Mouse (Mus musculus) bone marrow, adult 2 months (tissue): ENCODE data around the gene Akna. TPM values are rescaled to one million over a fixed set of nuclear protein-coding genes. Genes with fewer than 3 reads are reported as not detected.
"Not testable (repeated sequence)": the region's sequence is repeated elsewhere in the genome, so short reads cannot be mapped to it uniquely, and the experiment has no call there.

Experiments
- H3K27ac ChIP-seq: fragments of 200-500 bp; 2 replicates; pipeline ENCODE4 v1.5.1; 2012; ENCODE audit warnings: low read depth, mild to moderate bottlenecking, control low read depth, inconsistent platforms, low read length; ENCODE audit not compliant: control insufficient read depth, poor library complexity, insufficient read depth
- H3K4me1 ChIP-seq: fragments of 200-500 bp; 2 replicates; pipeline ENCODE4 v1.6.1; 2011; ENCODE audit warnings: low read length; ENCODE audit not compliant: control insufficient read depth, insufficient read depth
- H3K4me3 ChIP-seq: fragments of 200-500 bp; replicated peaks from 2 replicates; pipeline ENCODE3; 2011; ENCODE audit warnings: mild to moderate bottlenecking, low read depth, low read length, control low read depth; ENCODE audit not compliant: control insufficient read depth
- CTCF ChIP-seq: fragments of 200-500 bp; IDR thresholded peaks from 2 replicates; pipeline ENCODE4 v1.5.1; 2011; ENCODE audit warnings: low read length, control low read depth; ENCODE audit not compliant: control insufficient read depth, insufficient read depth
- POLR2A ChIP-seq: fragments of 200-500 bp; IDR thresholded peaks from 2 replicates; pipeline ENCODE4 v1.6.1; 2011; ENCODE audit warnings: low read depth, mild to moderate bottlenecking, control low read depth, low read length, borderline replicate concordance; ENCODE audit not compliant: control insufficient read depth
- WGBS: fragments of 180-500 bp; shearing (Covaris S2); methylation state at CpG from one replicate; pipeline ENCODE4 v1.1.7; 2018; 5-methylcytosine and 5-hydroxymethylcytosine counted together
- polyA plus RNA-seq: library from polyadenylated mRNA; stranded (reverse); fragments of >200 nt; gene quantifications from 2 replicates; pipeline ENCODE4 v1.2.4, GENCODE M21; 2011; ENCODE audit warnings: low replicate concordance; ENCODE audit not compliant: missing spikeins, insufficient read depth, insufficient read length

Gene Akna
- polyA plus RNA-seq, 1 experiment: 61.0 TPM

- TF ChIP-seq POLR2A: no peak
- no peak for TF ChIP-seq CTCF
- Histone ChIP-seq H3K27ac (no peak overlapping the region), H3K4me1 (peaks cover 5% of the 10 kb centered on the region; the same call in 1 of the 2 replicates), H3K4me3 (no peak overlapping the region)
Observed at GRCm38 (mm10) chr4:63345261-63345660, 57.9 kb downstream of the Akna start.

- no peak for TF ChIP-seq POLR2A
- H3K27ac ChIP-seq: peak within 1 kb of the TSS; percentile 44
- peaks cover 4% of the 10 kb centered on the region; the same call in 1 of the 2 replicates for H3K4me1 ChIP-seq
- H3K4me3 ChIP-seq: peak within 1 kb of the TSS; percentile 26
- WGBS: 47% methylated on average over 8 of the region's 8 CpGs
Observed at GRCm38 (mm10) chr4:63344295-63344694, 58.9 kb downstream of the Akna start, which contains the start of gene Orm1. Gene Orm1, plus strand, starts transcription at chr4:63344560.

GRCm38 (mm10) chr4:63343608-63344007 is 59.5 kb downstream of the Akna start:
- WGBS: 60% methylated on average over 3 of the region's 3 CpGs
- no peak overlapping the region for H3K4me3 ChIP-seq
- peaks cover 4% of the 10 kb centered on the region; the same call in 1 of the 2 replicates for H3K4me1 ChIP-seq
- H3K27ac ChIP-seq: no peak overlapping the region; the same call in 1 of the 2 replicates
- TF ChIP-seq POLR2A (no peak), CTCF (no peak)

GRCm38 (mm10) chr4:63342491-63342890 is 60.7 kb downstream of the Akna start:
- Histone ChIP-seq H3K27ac (no peak overlapping the region), H3K4me1 (peaks cover 4% of the 10 kb centered on the region; the same call in 1 of the 2 replicates), H3K4me3 (no peak overlapping the region)
- TF ChIP-seq POLR2A: no peak
- no peak for TF ChIP-seq CTCF
- WGBS: 55% methylated on average over 4 of the region's 4 CpGs

GRCm38 (mm10) chr4:63338414-63339076 is 64.6 kb downstream of the Akna start:
- H3K4me3 ChIP-seq: no peak overlapping the region
- TF ChIP-seq CTCF: no peak
- TF ChIP-seq POLR2A: no peak
- H3K4me1 ChIP-seq: no peaks in the 10 kb centered on the region
- no peak overlapping the region for H3K27ac ChIP-seq
- WGBS: 78% methylated on average over 3 of the region's 3 CpGs

- TF ChIP-seq POLR2A (no peak), CTCF (no peak)
- 93% methylated on average over 4 of the region's 4 CpGs for WGBS
- no peaks in the 10 kb centered on the region; the same call in 1 of the 2 replicates for H3K4me1 ChIP-seq
- no peak overlapping the region for H3K4me3 ChIP-seq
- no peak overlapping the region for H3K27ac ChIP-seq
Observed at GRCm38 (mm10) chr4:63333403-63333802, 69.8 kb downstream of the Akna start.

- no peak overlapping the region for H3K27ac ChIP-seq
- 83% methylated on average over 8 of the region's 8 CpGs for WGBS
- H3K4me1 ChIP-seq: 0 out of 2 replicates have a peak, but pooled peaks cover 2% of the 10 kb centered on the region
- TF ChIP-seq CTCF: no peak
- TF ChIP-seq POLR2A: no peak
- no peak overlapping the region for H3K4me3 ChIP-seq
Observed at GRCm38 (mm10) chr4:63323275-63323815, 79.8 kb downstream of the Akna start.

GRCm38 (mm10) chr4:63319566-63319965 is 83.6 kb downstream of the Akna start:
- WGBS: 25% methylated on average over 3 of the region's 3 CpGs
- not testable (repeated sequence) for H3K4me3 ChIP-seq, H3K27ac ChIP-seq, H3K4me1 ChIP-seq
- TF ChIP-seq CTCF: peak; percentile 61

Other genes with a start within 250 kb of the Akna start
- 2.6 and 11.2 TPM in 2 replicates for gene Ambp, start 248.6 kb downstream of the Akna start, polyA plus RNA-seq
- not detected in 2 replicates for gene Kif12, start 231.2 kb downstream of the Akna start, polyA plus RNA-seq
- gene Col27a1, start 189.3 kb downstream of the Akna start, polyA plus RNA-seq: 3.1 and 6.6 TPM in 2 replicates
- 13.2 and 43.2 TPM in 2 replicates for gene Orm1, start 58.8 kb downstream of the Akna start, polyA plus RNA-seq
- gene Orm3, start 47.2 kb downstream of the Akna start, polyA plus RNA-seq: not detected in 2 replicates
- gene Orm2, start 40.9 kb downstream of the Akna start, polyA plus RNA-seq: not detected in 2 replicates
- 1.6 and 13.0 TPM in 2 replicates for gene Whrn, start 92.6 kb upstream of the Akna start, polyA plus RNA-seq
- 79.7 and 87.6 TPM in 2 replicates for gene Atp6v1g1, start 141.4 kb upstream of the Akna start, polyA plus RNA-seq
- gene Tmem268, start 155.4 kb upstream of the Akna start, polyA plus RNA-seq: 5.6 and 8.5 TPM in 2 replicates
- gene Gm11213, start 201.9 kb upstream of the Akna start, polyA plus RNA-seq: not detected in 2 replicates
- gene Tex48, start 219.1 kb upstream of the Akna start, polyA plus RNA-seq: not detected in 2 replicates